Mouse (Mus musculus) CD8-positive naive resting alpha-beta T cell, adult 2 months (primary cell): ENCODE data around the gene Gsg1l2.

ENCODE experiments used
- DNase-seq, 2 experiments: peaks; one replicate each; pipeline ENCODE4 v3.0.0; 2022; ENCODE audit warnings: low read depth in 2 of 2, low spot score in 2 of 2

Gsg1l2 gene

DNA sequence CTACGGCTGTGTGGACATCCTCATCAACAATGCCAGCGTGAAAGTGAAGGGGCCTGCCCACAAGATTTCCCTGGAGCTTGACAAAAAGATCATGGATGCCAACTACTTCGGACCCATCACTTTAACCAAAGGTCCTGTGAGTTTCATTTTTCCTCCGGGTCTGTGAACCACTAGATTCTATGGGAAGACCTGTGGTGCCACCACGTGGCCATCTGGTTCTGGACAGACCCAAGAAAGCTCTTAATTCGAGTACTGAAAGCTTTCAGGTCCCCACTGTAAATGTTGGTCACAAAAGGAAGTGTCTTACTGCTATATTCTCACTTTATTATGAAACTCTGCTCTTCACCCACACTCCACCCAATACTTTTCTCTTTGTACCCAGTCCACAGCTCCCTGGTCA, 37.1 kb downstream of the Gsg1l2 start:
- DNase-seq = no peak

DNA sequence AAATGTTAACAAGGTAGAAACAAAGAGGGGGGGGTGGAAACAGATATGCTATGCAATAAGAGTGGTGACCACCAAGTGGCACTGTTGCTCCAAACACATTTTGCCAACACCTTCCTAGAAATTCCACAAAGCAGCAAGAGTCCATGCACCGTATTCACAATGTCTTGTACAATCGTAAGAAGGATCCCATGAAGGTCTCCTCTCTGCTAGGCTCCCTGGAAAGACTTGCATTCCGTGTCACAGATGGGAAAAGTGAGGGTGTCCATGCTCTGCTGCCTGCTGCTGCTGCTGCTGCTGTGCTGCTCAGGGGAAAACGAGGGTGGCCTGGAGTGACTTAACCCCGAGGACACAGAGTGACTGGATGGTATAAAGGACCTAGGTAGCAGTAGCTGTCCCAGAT, 45.2 kb downstream of the Gsg1l2 start:
- DNase-seq = no peak

DNA sequence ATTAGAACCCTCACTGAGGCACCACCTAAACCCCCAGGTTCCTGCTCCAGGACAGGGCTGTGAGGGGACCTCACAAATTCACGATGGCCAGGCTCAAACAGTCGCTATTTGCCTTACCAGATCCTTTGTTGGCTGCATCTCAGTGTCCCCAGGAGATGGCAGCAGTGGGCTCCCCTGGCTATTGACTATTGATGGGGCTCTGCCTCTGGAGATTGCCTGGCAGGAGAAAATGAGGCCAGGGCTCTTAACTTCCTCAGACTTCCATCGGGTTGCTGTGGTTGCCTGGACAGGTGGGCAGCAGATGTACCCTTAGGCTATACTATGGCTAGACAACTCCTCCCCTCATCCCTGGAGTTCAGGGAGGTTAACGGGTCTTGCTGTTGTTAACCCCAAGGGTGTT, 45.8 kb downstream of the Gsg1l2 start:
- no peak for DNase-seq

DNA sequence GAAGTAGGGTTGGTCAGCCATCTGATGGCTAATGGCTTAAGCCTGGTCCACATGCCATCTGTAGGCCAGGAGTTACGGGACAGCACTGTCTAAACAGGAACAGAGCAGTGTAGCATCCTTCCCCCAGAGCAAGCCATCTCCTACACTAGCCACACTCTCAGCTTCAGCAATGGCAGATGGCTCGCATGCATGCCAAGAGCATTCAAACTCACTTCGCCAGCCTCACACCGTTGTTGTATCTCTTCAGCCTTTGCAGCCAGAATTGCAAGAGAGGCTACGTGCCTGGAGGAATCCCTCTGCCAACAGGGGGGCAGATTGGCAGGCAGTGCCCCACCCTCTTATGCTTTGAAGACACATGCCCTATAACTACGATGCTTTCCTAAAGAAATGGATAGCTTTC, 47.2 kb downstream of the Gsg1l2 start:
- DNase-seq = no peak

DNA sequence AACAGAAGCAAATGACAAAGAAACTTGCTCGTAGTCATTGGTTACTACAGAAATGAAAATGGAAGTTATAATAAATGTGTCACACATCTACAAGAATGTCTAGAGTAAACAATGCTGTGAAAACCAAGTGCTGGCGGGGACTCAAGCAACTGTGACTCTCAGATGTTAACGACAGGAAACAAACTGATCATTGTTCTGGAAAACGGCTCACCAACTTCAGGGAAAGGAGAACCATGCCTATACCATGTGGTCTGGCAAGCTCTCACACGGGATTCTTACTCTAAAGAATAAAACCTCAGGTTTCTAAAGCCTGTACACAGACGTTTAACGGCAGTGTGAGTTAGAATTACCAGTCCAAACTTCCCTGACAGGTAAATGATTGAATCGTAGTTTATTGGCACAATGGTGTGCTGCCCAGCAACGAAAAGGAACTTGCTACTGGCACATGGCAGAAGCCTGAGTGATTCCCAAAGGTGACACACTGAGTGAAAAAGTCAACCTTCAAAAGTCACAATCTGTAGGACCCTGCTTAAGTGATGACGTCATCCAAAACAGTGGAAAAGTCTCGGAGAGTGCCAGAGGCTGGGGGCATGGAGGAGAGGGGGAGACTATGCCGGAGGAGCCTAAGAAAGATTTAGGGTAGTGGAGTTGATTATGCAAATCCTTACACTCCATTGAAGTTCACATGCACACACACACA, 54.1 kb downstream of the Gsg1l2 start:
- DNase-seq = no peak

DNA sequence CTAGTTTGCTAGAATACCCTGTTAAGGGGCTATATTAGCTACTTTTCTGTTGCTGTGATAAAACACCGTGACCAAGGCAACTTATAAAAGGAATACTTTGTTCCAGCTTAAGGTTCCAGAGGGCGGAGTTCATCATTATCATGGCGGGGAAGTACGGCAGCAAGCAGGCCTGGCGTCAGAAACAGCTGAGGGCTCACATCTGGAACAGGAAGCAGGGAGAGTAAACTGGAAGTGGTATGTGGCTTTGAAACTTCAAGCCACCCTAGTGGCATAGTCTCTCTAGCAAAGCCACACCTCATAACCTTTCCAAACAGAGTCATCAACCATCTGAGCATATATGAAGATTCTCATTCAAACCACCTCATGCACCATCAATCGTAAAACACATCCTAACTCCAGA, 55.1 kb downstream of the Gsg1l2 start:
- DNase-seq = no peak

DNA sequence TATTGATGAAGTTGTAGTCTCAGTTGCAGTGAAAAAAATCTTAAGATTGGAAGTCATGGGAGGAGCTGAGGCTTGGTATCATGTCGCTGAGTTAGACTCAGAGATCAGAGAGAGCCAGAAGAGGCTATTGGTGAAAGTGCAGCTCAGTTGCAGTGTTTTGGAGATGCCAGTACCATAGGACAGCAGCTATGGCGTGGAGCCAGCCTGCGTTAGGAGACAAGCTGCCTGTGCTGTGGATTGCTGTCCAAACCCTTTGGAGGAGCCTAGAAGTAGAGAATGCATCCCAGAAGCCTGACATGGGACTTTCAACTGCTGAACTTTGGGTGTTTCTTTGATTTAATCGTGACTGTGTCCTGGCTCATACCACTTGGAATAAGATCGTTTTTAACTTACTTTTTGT, 57.4 kb downstream of the Gsg1l2 start:
- DNase-seq = no peak

DNA sequence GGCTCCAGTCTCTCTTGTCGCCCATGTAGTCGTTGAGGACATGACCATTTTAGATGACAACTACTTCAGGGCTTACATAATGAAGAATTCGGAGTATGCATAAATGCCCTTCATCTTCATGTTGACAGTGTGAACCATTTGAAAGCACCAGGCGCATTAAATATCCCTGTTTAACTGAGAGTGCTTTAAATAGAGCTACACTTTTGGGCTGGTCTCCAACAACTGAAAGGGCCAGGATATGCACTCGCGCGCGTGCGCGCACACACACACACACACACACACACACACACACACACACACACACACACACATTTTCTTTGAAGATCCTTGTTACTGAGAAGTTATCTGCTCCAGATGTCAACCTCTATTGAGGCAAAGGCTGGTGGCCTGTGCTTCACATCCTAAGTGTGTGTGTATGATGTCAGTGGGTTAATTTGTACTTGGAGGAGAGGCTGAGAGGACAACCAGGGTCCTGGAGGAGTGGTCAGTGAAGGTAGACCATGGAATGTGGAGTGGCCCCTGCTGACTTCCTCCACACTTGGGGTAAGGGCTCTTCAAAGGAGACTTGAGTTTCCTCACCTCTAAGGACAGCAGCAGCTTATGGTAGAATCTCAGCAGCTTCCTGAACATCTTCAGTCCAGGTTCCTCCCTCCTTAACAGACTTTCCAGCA, 61.1 kb downstream of the Gsg1l2 start:
- DNase-seq = no peak
